Mouse (Mus musculus) erythroblast, embryonic 14.5 days (primary cell): ENCODE data around the gene Shank2. TPM values are rescaled to one million over a fixed set of nuclear protein-coding genes. Genes with fewer than 3 reads are reported as not detected.

Experiments
- H3K27me3 ChIP-seq: 2 replicates; pipeline ENCODE4 v1.6.1; 2012; ENCODE audit warnings: inconsistent platforms; ENCODE audit not compliant: control insufficient read depth
- H3K36me3 ChIP-seq: 2 replicates; pipeline ENCODE4 v1.6.1; 2012; ENCODE audit warnings: mild to moderate bottlenecking, inconsistent platforms; ENCODE audit not compliant: control insufficient read depth
- H3K4me1 ChIP-seq: 2 replicates; pipeline ENCODE4 v1.6.1; 2012; ENCODE audit warnings: inconsistent platforms; ENCODE audit not compliant: control insufficient read depth
- H3K4me3 ChIP-seq: replicated peaks from 2 replicates; pipeline ENCODE3; 2012; ENCODE audit warnings: moderate library complexity, mild to moderate bottlenecking, inconsistent platforms
- H3K9me3 ChIP-seq: 2 replicates; pipeline ENCODE4 v1.6.1; 2012; ENCODE audit warnings: low read length, inconsistent platforms, mixed read lengths; ENCODE audit not compliant: control insufficient read depth
- GATA1 ChIP-seq: IDR thresholded peaks from 2 replicates; pipeline ENCODE4 v1.6.1; 2012; ENCODE audit warnings: low read length, inconsistent platforms, mixed read lengths
- TAL1 ChIP-seq: IDR thresholded peaks from 3 replicates; pipeline ENCODE4 v1.6.1; 2012; ENCODE audit warnings: low read length, inconsistent platforms, mixed read lengths
- polyA plus RNA-seq: library from polyadenylated mRNA; stranded (reverse); fragments of >175 nt; gene quantifications from 2 replicates; pipeline ENCODE4 v1.2.3, GENCODE M21; 2012

Gene Shank2
- polyA plus RNA-seq, 1 experiment = not detected

DNA sequence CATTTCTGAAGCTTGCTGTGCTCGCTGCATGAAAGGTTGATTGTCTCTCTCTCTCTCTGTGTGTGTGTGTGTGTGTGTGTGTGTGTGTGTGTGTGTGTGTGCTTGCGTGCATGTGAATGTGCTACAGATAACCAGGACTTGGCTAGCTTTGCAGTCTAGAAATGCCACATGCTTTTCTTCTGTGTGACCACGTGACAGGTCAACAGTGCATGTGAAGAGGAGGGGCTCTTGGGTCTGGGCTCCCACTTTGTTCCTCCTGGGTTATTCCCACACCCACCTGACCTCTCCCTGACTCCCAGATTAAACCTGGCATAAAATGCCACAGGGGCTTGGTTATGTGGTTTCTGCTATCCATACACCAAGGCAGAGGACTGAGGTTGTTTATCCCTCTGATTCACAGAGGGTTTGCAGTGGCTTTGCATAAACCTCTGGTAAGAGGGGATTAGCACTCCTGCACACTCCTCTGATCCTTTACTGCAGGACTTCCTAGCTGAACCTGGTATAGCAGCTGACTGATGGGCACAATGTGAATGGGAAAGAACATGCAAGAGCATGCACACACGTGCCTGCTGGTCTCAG is 109.4 kb downstream of the Shank2 start:
- no peaks in the 10 kb centered on the region for H3K9me3 ChIP-seq
- no peak for TF ChIP-seq GATA1
- TF ChIP-seq TAL1 = no peak

DNA sequence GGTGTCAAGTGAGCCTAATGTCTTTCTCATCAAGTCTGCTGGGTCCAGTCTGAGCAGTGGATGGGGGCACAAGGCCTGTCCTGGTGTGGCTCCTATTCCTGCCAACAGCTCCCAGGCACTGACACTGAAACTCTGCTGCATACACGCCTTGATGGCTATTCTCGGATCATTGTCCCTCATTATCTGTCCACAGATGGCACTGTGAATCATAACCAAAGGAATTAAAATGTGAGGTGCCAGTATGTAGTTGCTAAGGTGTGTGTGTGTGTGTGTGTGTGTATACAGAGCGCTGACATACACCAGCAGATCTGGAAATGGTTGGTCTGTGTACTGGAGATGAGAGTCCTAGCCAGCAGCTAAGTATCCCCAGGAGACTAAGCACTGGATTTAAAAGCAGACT is 110.3 kb downstream of the Shank2 start:
- Histone ChIP-seq H3K36me3 (no peaks in the 10 kb centered on the region), H3K4me1 (no peaks in the 10 kb centered on the region), H3K4me3 (no peak overlapping the region), H3K27me3 (no peaks in the 10 kb centered on the region), H3K9me3 (no peaks in the 10 kb centered on the region)
- TF ChIP-seq GATA1 (no peak), TAL1 (no peak)

More for the DNA sequence above, 109.4 kb downstream of the Shank2 start:
- Histone ChIP-seq H3K4me3 (no peak overlapping the region), H3K36me3 (no peaks in the 10 kb centered on the region), H3K4me1 (no peaks in the 10 kb centered on the region), H3K27me3 (no peaks in the 10 kb centered on the region)

- H3K27me3 ChIP-seq = no peaks in the 10 kb centered on the region
These were observed 112.5 kb downstream of the Shank2 start for GRCm38 (mm10) chr7:144114230-144114629.

DNA sequence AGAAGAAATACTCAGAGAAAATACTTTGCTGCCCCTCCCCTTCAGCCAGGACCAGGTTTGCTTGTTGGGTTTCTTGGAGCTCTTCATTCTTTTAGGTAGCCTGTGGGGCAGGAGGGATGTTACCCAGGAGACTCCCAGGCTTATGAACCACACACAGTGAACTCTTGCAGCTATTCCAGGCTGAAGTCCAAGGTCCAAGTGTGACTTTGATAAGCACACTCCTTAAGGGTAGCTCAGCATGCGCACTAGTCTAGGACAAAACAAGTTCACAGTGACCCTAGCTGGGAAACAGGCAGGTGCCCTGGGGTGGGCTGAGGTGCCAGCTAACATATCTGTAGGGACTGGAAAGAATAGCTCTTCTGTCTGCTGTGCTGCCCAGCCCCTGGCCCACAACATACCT is 117.8 kb downstream of the Shank2 start:
- no peaks in the 10 kb centered on the region for H3K36me3 ChIP-seq
- no peak overlapping the region for H3K4me3 ChIP-seq
- no peaks in the 10 kb centered on the region; the same call in 1 of the 2 replicates for H3K9me3 ChIP-seq
- TF ChIP-seq GATA1 (no peak), TAL1 (no peak)
- no peaks in the 10 kb centered on the region for H3K27me3 ChIP-seq
- no peaks in the 10 kb centered on the region for H3K4me1 ChIP-seq

More at GRCm38 (mm10) chr7:144114230-144114629, 112.5 kb downstream of the Shank2 start:
- TF ChIP-seq TAL1 = no peak
- Histone ChIP-seq H3K4me3 (no peak overlapping the region), H3K9me3 (no peaks in the 10 kb centered on the region), H3K4me1 (no peaks in the 10 kb centered on the region), H3K36me3 (no peaks in the 10 kb centered on the region)

- Histone ChIP-seq H3K9me3 (no peaks in the 10 kb centered on the region), H3K27me3 (no peaks in the 10 kb centered on the region), H3K4me1 (no peaks in the 10 kb centered on the region), H3K36me3 (no peaks in the 10 kb centered on the region), H3K4me3 (no peak overlapping the region)
- TF ChIP-seq GATA1 (no peak), TAL1 (no peak)
These were observed 131.1 kb downstream of the Shank2 start for GRCm38 (mm10) chr7:144132699-144133387.

DNA sequence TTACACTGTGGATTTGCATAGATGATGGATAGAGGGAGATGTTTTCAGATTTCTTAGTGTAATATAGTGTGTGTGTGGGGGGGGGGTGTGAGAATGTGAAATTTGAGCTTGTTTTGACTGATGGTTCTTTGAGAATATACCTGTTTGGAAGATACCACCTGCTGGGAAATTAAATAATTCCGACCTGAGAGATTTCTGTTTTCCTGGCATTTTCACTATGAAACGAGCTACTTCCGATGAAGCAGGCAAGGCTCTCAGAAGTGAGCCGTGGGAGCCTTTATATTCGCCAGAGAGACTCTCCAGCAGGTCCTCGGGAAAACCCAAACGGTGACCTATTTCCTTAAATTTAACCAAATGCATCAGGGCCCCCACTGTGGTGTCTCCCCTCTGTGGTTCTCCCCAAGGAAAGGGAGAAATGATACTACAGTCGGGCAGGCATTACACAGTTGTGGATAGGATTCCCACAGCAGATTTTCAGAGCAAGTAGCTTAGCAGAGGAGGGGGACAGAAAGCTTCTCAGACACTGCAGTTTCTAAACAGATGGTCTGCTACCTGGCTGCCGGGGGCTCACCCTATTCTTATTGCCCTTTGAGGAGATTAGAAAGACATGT is 131.8 kb downstream of the Shank2 start:
- H3K9me3 ChIP-seq = no peaks in the 10 kb centered on the region
- H3K36me3 ChIP-seq = no peaks in the 10 kb centered on the region
- no peaks in the 10 kb centered on the region for H3K4me1 ChIP-seq
- no peak for TF ChIP-seq GATA1
- no peak for TF ChIP-seq TAL1
- H3K27me3 ChIP-seq = no peaks in the 10 kb centered on the region
- H3K4me3 ChIP-seq = no peak overlapping the region

DNA sequence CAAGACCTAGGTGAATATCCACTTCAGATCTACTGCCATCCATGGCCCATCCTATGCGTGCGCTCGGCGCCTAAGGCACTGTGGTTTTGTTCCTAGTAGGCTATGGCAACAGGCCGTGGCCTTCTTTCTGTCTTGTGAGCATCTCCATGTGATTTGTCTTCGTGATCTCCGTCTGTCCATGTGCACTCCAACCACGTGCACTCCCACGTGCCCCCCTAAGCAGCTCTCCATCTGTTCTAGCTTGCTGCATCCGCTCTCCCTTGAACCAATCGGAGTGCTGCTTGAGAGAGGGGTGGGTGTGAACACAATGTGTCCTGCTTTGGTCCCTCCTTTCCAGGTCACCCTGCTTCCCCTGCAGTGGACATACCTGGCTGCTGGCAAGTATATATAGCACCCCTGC is 133.0 kb downstream of the Shank2 start:
- H3K4me1 ChIP-seq = no peaks in the 10 kb centered on the region
- TF ChIP-seq GATA1 (no peak), TAL1 (no peak)
- H3K9me3 ChIP-seq = no peaks in the 10 kb centered on the region
- H3K36me3 ChIP-seq = no peaks in the 10 kb centered on the region
- H3K27me3 ChIP-seq = no peaks in the 10 kb centered on the region
- no peak overlapping the region for H3K4me3 ChIP-seq

DNA sequence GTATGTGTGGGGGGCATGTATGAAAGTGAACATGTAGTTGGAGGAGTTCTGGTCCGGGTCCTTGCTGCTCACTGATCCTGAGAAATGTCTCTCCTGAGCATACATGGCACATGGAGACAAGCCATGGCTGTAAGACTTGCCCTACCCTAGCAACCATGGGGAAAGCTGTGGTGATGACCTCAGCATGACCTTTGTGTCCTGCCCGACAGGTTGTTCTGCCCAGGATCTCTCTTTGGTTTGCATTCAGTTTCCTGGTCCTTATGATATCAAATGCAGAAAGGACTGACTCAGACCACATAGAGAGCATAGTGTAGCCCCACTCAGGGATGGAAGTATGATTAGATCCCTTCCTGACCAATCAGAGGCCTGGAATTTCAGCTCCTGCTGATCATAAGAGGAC is 136.1 kb downstream of the Shank2 start:
- Histone ChIP-seq H3K9me3 (no peaks in the 10 kb centered on the region), H3K4me1 (no peaks in the 10 kb centered on the region), H3K27me3 (no peaks in the 10 kb centered on the region), H3K4me3 (no peak overlapping the region), H3K36me3 (no peaks in the 10 kb centered on the region)
- TF ChIP-seq TAL1 (no peak), GATA1 (no peak)

DNA sequence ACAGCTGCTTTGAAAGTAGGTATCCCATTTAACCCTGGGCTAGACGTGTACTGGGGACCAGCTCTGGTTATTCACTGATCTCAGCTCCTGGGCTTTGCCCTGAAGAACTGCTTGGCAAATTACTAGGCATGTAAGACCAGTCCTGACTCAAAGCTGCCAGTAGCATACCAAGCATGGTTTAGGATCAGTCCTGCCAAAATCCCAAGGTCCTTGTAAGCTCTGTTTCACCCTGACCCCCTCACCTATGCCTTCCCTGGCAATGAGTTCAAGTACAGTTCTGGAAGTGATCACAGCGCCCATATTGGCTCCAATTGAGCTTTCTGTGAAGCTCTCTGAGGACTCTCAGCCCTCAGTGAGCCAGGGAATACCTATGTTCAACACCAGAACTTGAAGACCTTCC is 136.7 kb downstream of the Shank2 start:
- H3K4me3 ChIP-seq = no peak overlapping the region
- no peaks in the 10 kb centered on the region for H3K36me3 ChIP-seq
- no peaks in the 10 kb centered on the region for H3K27me3 ChIP-seq
- TF ChIP-seq GATA1 (no peak), TAL1 (no peak)
- no peaks in the 10 kb centered on the region for H3K9me3 ChIP-seq
- no peaks in the 10 kb centered on the region for H3K4me1 ChIP-seq
